Mouse (Mus musculus): ENCODE results near the gene Srgap2.

- TF ChIP-seq POLR2A (IDR thresholded peaks at IDR 0.05; ENCODE audit: extremely low read depth, insufficient read depth, low read length) (no peak), CTCF (IDR thresholded peaks at IDR 0.05; ENCODE audit: extremely low read depth, insufficient read depth, low read length) (peak; percentile 95)
Measured at GRCm38 (mm10) chr1:131555042-131555812, 28.1 kb upstream of the Srgap2 start.

All from cortical plate, adult 2 months (tissue).